Comparison of ENCODE assay signal across 17 mouse cellular contexts in genomic region chr5:44999032-44999431, GRCm38 (mm10).
DNase-seq lines count a peak whose midpoint lies in the region; ATAC-seq and TF ChIP-seq lines count a peak whose summit lies in the region.
"Had no signal": no experiment of that assay in that cellular context is flagged by ENCODE, and none has a peak within 500 bp of the region (broad histone marks: within the 10 kb centered on the region; RNA-seq: fewer than 3 reads in every experiment).

No protein-coding gene starts in this region.

- H3K4me2 ChIP-seq in lung, embryonic 15.5 days = no peak overlapping the region
- no peak overlapping the region for H3K4me2 ChIP-seq in lung, postnatal 0 days (replicated peaks; ENCODE audit: low read depth, low read length)
- H3K4me2 ChIP-seq: forebrain, embryonic 13.5 days; hindbrain, embryonic 13.5 days had no signal

- DNase-seq in lung, postnatal 14 days = no peak
- no peak for DNase-seq in limb, embryonic 10.5 days (ENCODE audit: low spot score)
- DNase-seq in lung, postnatal 0 days (ENCODE audit: low spot score) = peak; percentile 33
- no peak for DNase-seq in kidney, postnatal 14 days
- no peak for DNase-seq in urinary bladder, postnatal 10 days (ENCODE audit: low spot score)
- no peak for DNase-seq in ovary, postnatal 14 days (ENCODE audit: low spot score)
- DNase-seq: adrenal gland, adult 8-10 months; cerebellum, adult 18-20 months; cerebellum, adult 9-11 months; gastrocnemius, postnatal 36 days; heart, adult 11 months; heart, postnatal 10 days had no signal

- no peaks in the 10 kb centered on the region for H3K36me3 ChIP-seq in lung, embryonic 15.5 days
- H3K36me3 ChIP-seq in limb, embryonic 10.5 days = no peaks in the 10 kb centered on the region
- no peaks in the 10 kb centered on the region for H3K36me3 ChIP-seq in lung, postnatal 0 days (ENCODE audit: insufficient read depth, low read length)
- H3K36me3 ChIP-seq: heart, embryonic 10.5 days; hindbrain, embryonic 13.5 days had no signal

- 26% methylated on average over 3 of the region's 3 CpGs for WGBS in lung, embryonic 15.5 days
- WGBS in limb, embryonic 10.5 days = 55% methylated on average over 3 of the region's 3 CpGs
- WGBS in lung, postnatal 0 days = 54% methylated on average over 3 of the region's 3 CpGs

- TF ChIP-seq CTCF in lung, postnatal 0 days (IDR thresholded peaks at IDR 0.05) = no peak

- H3K27ac ChIP-seq in lung, embryonic 15.5 days = no peak overlapping the region
- H3K27ac ChIP-seq in limb, embryonic 10.5 days = 0 out of 2 replicates have a peak overlapping the region, but pooled peaks have one; percentile 23
- H3K27ac ChIP-seq in lung, postnatal 0 days (ENCODE audit: low read length) = no peak overlapping the region
- H3K27ac ChIP-seq: forebrain, embryonic 13.5 days; heart, embryonic 10.5 days; hindbrain, embryonic 13.5 days; hindbrain, postnatal 0 days had no signal

- H3K9ac ChIP-seq in lung, embryonic 15.5 days = no peak overlapping the region
- no peak overlapping the region for H3K9ac ChIP-seq in lung, postnatal 0 days (replicated peaks; ENCODE audit: low read depth)
- H3K9ac ChIP-seq: forebrain, embryonic 13.5 days; hindbrain, embryonic 13.5 days had no signal

- ATAC-seq in lung, embryonic 15.5 days (ENCODE audit: borderline replicate concordance, extremely low read depth, low FRiP score, low TSS enrichment) = peak; percentile 74; the same call in 1 of the 2 replicates
- ATAC-seq in lung, postnatal 0 days = peak; percentile 71; the same call in 1 of the 2 replicates
- ATAC-seq: forebrain, embryonic 13.5 days; hindbrain, postnatal 0 days had no signal

- no peak overlapping the region for H3K4me3 ChIP-seq in lung, embryonic 15.5 days
- no peak overlapping the region for H3K4me3 ChIP-seq in limb, embryonic 10.5 days
- no peak overlapping the region for H3K4me3 ChIP-seq in lung, postnatal 0 days (ENCODE audit: low read depth, low read length)
- H3K4me3 ChIP-seq: forebrain, embryonic 13.5 days; heart, embryonic 10.5 days; hindbrain, embryonic 13.5 days had no signal

- H3K9me3 ChIP-seq in lung, embryonic 15.5 days = no peaks in the 10 kb centered on the region
- H3K9me3 ChIP-seq in limb, embryonic 10.5 days (replicated peaks) = no peaks in the 10 kb centered on the region
- no peaks in the 10 kb centered on the region for H3K9me3 ChIP-seq in lung, postnatal 0 days (ENCODE audit: low read length)
- H3K9me3 ChIP-seq: forebrain, embryonic 13.5 days; heart, embryonic 10.5 days; hindbrain, embryonic 13.5 days had no signal

- no peaks in the 10 kb centered on the region for H3K27me3 ChIP-seq in lung, embryonic 15.5 days
- no peaks in the 10 kb centered on the region for H3K27me3 ChIP-seq in limb, embryonic 10.5 days (ENCODE audit: low read depth, poor library complexity, severe bottlenecking)
- H3K27me3 ChIP-seq in lung, postnatal 0 days (replicated peaks; ENCODE audit: insufficient read depth, low read length) = no peaks in the 10 kb centered on the region
- H3K27me3 ChIP-seq: forebrain, embryonic 13.5 days; hindbrain, embryonic 13.5 days had no signal

- H3K4me1 ChIP-seq in lung, embryonic 15.5 days = peaks cover 6% of the 10 kb centered on the region; the same call in 1 of the 2 replicates
- peaks cover 30% of the 10 kb centered on the region for H3K4me1 ChIP-seq in limb, embryonic 10.5 days
- H3K4me1 ChIP-seq in lung, postnatal 0 days (ENCODE audit: insufficient read depth, low read depth, low read length) = no peaks in the 10 kb centered on the region
- H3K4me1 ChIP-seq: forebrain, embryonic 13.5 days; heart, embryonic 10.5 days; hindbrain, embryonic 13.5 days had no signal

- TF ChIP-seq EP300 in lung, postnatal 0 days (IDR thresholded peaks at IDR 0.05) = no peak
